ENCODE assay signal across 8 mouse cellular contexts in the genomic region with DNA sequence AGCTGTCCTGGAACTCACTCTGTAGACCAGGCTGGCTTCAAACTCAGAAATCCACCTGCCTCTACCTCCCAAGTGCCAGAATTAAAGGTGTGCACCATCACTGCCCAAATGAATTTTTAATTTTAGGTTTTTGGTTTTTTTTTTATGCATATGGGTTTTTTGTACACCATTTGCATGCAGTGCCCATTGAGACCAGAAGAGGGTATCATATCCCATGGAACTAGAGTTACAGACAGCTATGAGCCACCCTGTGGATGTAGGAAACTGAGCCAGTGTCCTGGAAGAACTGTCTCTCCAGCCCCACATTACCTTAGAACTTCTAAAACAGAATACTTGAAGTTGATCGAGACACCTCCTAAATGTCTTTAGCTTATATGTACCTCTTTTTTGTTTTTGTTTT. TPM values are rescaled to one million over a fixed set of nuclear protein-coding genes. Genes with fewer than 3 reads are reported as not detected.
A peak's percentile ranks its signal among the peaks of the same experiment; 100 is the strongest.
DNase-seq lines count a peak whose midpoint lies in the region; ATAC-seq and TF ChIP-seq lines count a peak whose summit lies in the region.
"Had no signal": no experiment of that assay in that cellular context is flagged by ENCODE, and none has a peak within 500 bp of the region (broad histone marks: within the 10 kb centered on the region; RNA-seq: fewer than 3 reads in every experiment).

No protein-coding gene starts in this region.

- no peak overlapping the region for H3K9ac ChIP-seq in kidney, embryonic 16.5 days (replicated peaks; ENCODE audit: low read length)

- no peaks in the 10 kb centered on the region for H3K9me3 ChIP-seq in kidney, embryonic 16.5 days (ENCODE audit: low read length)
- no peaks in the 10 kb centered on the region for H3K9me3 ChIP-seq in E14TG2a.4 (ENCODE audit: low read length)

- no peak for TF ChIP-seq POLR2A in kidney, adult 2 months (IDR thresholded peaks at IDR 0.05; ENCODE audit: low read depth, low read length)

- H3K4me1 ChIP-seq in kidney, adult 2 months (ENCODE audit: control insufficient read depth, insufficient read depth, low read length): no peaks in the 10 kb centered on the region
- no peaks in the 10 kb centered on the region for H3K4me1 ChIP-seq in kidney, embryonic 16.5 days (ENCODE audit: insufficient read depth, low read length)
- H3K4me1 ChIP-seq in E14TG2a.4 (replicated peaks; ENCODE audit: low read depth, low read length): no peaks in the 10 kb centered on the region

- H3K27ac ChIP-seq in kidney, adult 2 months (ENCODE audit: insufficient read depth, low read depth, low read length): no peak overlapping the region
- H3K27ac ChIP-seq in kidney, embryonic 16.5 days (ENCODE audit: low read length): no peak overlapping the region

- no peak for ATAC-seq in kidney, embryonic 16.5 days (ENCODE audit: low FRiP score, low TSS enrichment)

- no peaks in the 10 kb centered on the region for H3K27me3 ChIP-seq in kidney, adult 2 months (replicated peaks; ENCODE audit: control insufficient read depth, insufficient read depth, low read length)
- H3K27me3 ChIP-seq in kidney, embryonic 16.5 days (ENCODE audit: insufficient read depth, low read length): no peaks in the 10 kb centered on the region
- H3K27me3 ChIP-seq in E14TG2a.4 (ENCODE audit: insufficient read depth, low read length): no peaks in the 10 kb centered on the region

- H3K36me3 ChIP-seq in kidney, adult 2 months (ENCODE audit: control insufficient read depth, insufficient read depth, low read length): no peaks in the 10 kb centered on the region
- peaks cover 37% of the 10 kb centered on the region for H3K36me3 ChIP-seq in kidney, embryonic 16.5 days (ENCODE audit: insufficient read depth, low read length)
- no peaks in the 10 kb centered on the region for H3K36me3 ChIP-seq in E14TG2a.4 (ENCODE audit: insufficient read depth, low read length)

- no peak overlapping the region for H3K4me2 ChIP-seq in kidney, embryonic 16.5 days (replicated peaks; ENCODE audit: low read depth, low read length)

- 0 out of 2 replicates have a peak, but pooled peaks have one; percentile 22 for TF ChIP-seq CTCF in kidney, adult 2 months (conservative IDR thresholded peaks at IDR 0.05; ENCODE audit: insufficient read depth, insufficient read length, low read depth, low read length)
- peak; percentile 25; the same call in 1 of the 2 replicates for TF ChIP-seq CTCF in E14TG2a.4 (conservative IDR thresholded peaks at IDR 0.05; ENCODE audit: low read length)

- WGBS in kidney, adult 2 months: 92% methylated on average over 1 of the region's 1 CpGs
- 91% methylated on average over 1 of the region's 1 CpGs for WGBS in kidney, embryonic 16.5 days

- DNase-seq in kidney, adult 2 months: peak; percentile 40
- peak; percentile 27 for DNase-seq in CD4-positive helper T cell, adult 2 months (ENCODE audit: low read depth, low spot score)
- DNase-seq in induced T-regulatory cell, adult 2 months (ENCODE audit: low read depth): peak; percentile 57
- DNase-seq in ovary, postnatal 10 days (ENCODE audit: low spot score): no peak
- DNase-seq in ovary, postnatal 36 days (ENCODE audit: low spot score): no peak
- DNase-seq: right cerebral cortex, postnatal 14 days had no signal

- H3K4me3 ChIP-seq in kidney, adult 2 months (ENCODE audit: insufficient read depth, low read depth, low read length): no peak overlapping the region
- H3K4me3 ChIP-seq in kidney, embryonic 16.5 days (ENCODE audit: low read length): no peak overlapping the region
- H3K4me3 ChIP-seq in E14TG2a.4 (replicated peaks; ENCODE audit: low read length): no peak overlapping the region

RNA-seq across cellular contexts. Expression of a gene that starts 16.5 kb away (rescaled TPM):
- 24.7 and 27.0 TPM in 2 replicates for polyA plus RNA-seq in kidney, adult 2 months (2012; rRNA removed)
- 94.4 and 95.6 TPM in 2 replicates for polyA plus RNA-seq in kidney, embryonic 16.5 days (2015; fragmentation: Nextera tagmentation; extraction: Ambion mirVana)

RNA-seq across cellular contexts. Expression of a gene that starts 54.2 kb away (rescaled TPM):
- polyA plus RNA-seq in kidney, adult 2 months (2012; rRNA removed): 21.7 and 22.0 TPM in 2 replicates
- 34.8 TPM in 2 replicates for polyA plus RNA-seq in kidney, embryonic 16.5 days (2015; fragmentation: Nextera tagmentation; extraction: Ambion mirVana)

Comparison
In these comparisons a context has a peak if more than half of its experiments do, and no peak if none do; other contexts are left out.
1. DNase-seq: peak in kidney, adult 2 months (single experiment), CD4-positive helper T cell, adult 2 months (single experiment) and induced T-regulatory cell, adult 2 months (single experiment); none in ovary, postnatal 10 days (single experiment) and ovary, postnatal 36 days (single experiment).